Mouse (Mus musculus): ENCODE data around the gene Atp13a5.

DNA sequence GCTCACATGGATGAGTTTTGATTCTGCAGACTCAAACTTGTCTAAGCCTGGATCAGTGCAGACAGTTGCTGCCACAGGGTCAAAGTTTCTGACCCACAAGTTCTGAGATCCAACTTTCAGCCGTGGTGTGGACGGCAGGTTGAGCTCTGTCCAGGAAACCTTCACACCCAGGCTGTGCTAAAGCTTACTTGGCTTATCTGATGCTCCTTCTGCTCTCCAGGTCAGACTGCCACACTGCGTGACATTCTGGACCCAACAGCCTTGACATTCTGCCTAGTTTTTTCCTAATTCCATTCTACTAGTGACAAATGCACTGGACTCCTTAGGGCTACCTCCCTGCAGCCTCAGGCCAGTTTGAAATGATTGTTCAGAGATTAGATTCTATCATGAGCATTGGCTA, 63.1 kb downstream of the Atp13a5 start:
- TF ChIP-seq CTCF (IDR thresholded peaks at IDR 0.05; ENCODE audit: low read depth, low read length) (no peak), EP300 (IDR thresholded peaks at IDR 0.05; ENCODE audit: insufficient read depth, low read depth, low read length) (no peak), POLR2A (IDR thresholded peaks at IDR 0.05; ENCODE audit: insufficient read depth, low read length) (no peak)

Measured in ES-Bruce4 (cell line).